Mouse (Mus musculus): Measurements from ENCODE around the gene Mxi1. TPM values are rescaled to one million over a fixed set of nuclear protein-coding genes. Genes with fewer than 3 reads are reported as not detected.

Gene Mxi1
- polyA plus RNA-seq, 1 experiment from 2014 or later, result 56.4 TPM

DNA sequence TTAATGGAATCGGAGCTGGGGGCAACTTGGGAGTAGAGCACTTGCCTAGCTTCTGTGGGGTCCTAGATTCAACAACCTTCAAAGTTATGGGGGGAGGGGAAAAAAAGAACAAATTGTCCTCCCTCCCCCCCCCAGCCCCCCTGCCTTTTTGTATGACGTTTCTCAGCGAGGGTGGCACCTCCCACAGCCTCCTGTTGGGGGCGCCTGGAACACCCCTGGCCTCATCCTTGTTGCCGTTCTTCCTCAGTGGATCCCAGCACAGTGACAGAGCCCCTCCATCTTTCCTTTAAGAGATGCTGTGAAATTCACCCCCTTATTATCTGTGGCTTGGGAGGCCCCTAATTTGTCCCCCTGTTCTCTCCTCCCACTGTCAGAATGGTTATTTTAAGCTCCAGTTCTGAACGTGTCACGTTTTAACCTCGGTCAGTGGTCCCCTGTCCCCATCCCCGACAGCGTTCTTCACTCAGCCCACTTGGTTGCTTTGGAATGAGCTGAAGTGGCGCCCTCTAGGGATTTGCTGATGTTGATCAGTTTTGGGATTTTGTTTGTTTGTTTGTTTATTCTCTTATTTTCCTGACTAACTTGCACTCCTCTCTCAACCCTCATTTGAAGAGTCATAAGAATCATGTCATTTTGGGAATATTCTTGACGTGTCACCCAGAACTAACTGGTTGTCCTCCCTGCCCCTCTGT is 92.6 kb downstream of the Mxi1 start:
- no peaks in the 10 kb centered on the region for H3K27me3 ChIP-seq (ENCODE audit: control insufficient read depth, insufficient read depth, low read length)
- WGBS, result 43% methylated on average over 12 of the region's 12 CpGs
- H3K27ac ChIP-seq (ENCODE audit: low read depth, low read length), result no peak overlapping the region
- no peaks in the 10 kb centered on the region for H3K36me3 ChIP-seq (ENCODE audit: control insufficient read depth, insufficient read depth, low read length)
- H3K4me3 ChIP-seq (ENCODE audit: low read depth, low read length), result no peak overlapping the region
- no peak for DNase-seq (ENCODE audit: low spot score)
- H3K9me3 ChIP-seq (ENCODE audit: control insufficient read depth, low read length), result no peaks in the 10 kb centered on the region
- no peaks in the 10 kb centered on the region for H3K4me1 ChIP-seq (ENCODE audit: control insufficient read depth, insufficient read depth, low read length)
- H3K4me2 ChIP-seq (ENCODE audit: low read depth), result no peak overlapping the region
- no peak overlapping the region for H3K9ac ChIP-seq (ENCODE audit: low read length)
- ATAC-seq (ENCODE audit: insufficient read depth, low FRiP score, low TSS enrichment), result no peak

DNA sequence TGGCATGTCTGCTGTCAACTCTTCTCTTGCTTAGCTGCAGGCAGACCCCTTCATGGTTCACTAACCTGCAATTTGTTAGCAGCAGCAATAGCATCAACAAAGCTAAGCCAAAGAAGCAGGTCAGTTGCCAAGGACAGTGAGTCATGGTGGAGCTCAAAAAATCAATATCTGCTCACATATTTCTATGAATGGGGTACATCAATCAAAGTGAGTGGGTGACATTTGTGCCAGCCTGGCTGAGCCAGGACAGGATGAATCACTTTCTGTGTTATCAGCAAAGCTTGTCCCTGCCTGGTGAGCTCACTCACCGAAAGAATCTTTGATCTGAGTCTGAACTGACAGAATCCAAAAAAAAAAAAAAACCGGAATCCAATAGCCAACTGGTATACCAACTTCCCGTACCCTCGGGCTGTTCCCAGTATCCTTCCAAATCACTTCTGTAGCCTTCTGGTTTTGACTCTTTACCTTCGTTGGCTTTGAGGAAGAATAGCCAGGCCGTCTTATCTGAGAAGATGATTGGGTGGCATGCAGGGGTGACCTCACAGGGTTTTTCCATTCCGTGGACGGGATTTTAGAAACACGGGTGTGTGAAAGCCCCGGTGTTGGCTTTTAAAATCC is 94.0 kb downstream of the Mxi1 start:
- no peaks in the 10 kb centered on the region for H3K27me3 ChIP-seq (ENCODE audit: control insufficient read depth, insufficient read depth, low read length)
- 93% methylated on average over 10 of the region's 10 CpGs for WGBS
- no peaks in the 10 kb centered on the region for H3K9me3 ChIP-seq (ENCODE audit: control insufficient read depth, low read length)
- no peak overlapping the region for H3K4me2 ChIP-seq (ENCODE audit: low read depth)
- no peak overlapping the region for H3K9ac ChIP-seq (ENCODE audit: low read length)
- H3K27ac ChIP-seq (ENCODE audit: low read depth, low read length), result no peak overlapping the region
- no peak overlapping the region for H3K4me3 ChIP-seq (ENCODE audit: low read depth, low read length)
- no peaks in the 10 kb centered on the region for H3K4me1 ChIP-seq (ENCODE audit: control insufficient read depth, insufficient read depth, low read length)
- ATAC-seq (ENCODE audit: insufficient read depth, low FRiP score, low TSS enrichment), result no peak
- DNase-seq (ENCODE audit: low spot score), result no peak
- no peaks in the 10 kb centered on the region for H3K36me3 ChIP-seq (ENCODE audit: control insufficient read depth, insufficient read depth, low read length)

DNA sequence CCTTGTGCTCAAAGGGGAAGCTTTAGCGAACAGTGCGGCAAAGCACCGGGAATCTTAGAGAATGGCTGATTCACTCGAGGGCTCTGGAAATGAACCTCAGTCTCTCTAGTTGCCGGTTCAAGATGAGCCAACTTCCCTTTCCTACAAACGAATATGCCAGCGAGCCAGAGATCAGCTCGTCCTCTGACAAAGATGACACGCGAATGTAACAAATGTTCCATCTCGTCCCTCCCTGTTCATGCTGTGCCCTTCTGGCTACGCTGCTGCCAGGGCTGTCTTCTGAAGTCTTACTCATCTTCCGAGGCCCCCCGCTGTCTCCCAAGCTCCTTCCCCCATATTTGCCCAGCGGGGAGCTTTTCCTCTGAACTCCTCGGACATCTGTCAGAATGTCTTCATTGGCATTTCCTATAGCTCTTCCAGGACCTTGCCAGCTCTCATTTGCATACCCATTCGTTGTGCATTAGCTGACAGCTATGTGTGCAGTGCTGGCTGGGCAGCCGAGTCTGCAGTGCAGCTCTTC is 94.6 kb downstream of the Mxi1 start:
- WGBS, result 71% methylated on average over 18 of the region's 18 CpGs
- ATAC-seq (ENCODE audit: insufficient read depth, low FRiP score, low TSS enrichment), result no peak
- no peak for DNase-seq (ENCODE audit: low spot score)

DNA sequence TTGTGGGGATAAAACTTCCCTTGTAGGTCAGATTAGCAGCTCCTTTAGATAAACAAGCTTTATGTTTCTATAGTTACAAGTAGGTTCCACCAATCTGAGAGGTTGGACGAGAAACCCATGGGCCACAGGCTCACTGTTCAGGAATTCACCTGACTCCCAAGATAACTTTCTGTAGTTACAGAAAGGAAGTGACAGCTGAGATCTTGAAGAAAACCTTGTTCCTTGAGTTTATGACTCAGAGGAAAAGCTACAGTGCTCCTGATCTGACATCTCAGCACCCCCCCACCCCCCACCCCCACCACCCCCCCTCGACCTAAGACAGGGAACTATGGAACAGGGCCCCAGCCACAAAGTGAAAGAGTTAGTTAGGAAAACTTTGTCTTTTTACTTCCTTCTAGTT is 95.5 kb downstream of the Mxi1 start:
- Histone ChIP-seq H3K4me3 (ENCODE audit: low read depth, low read length) (no peak overlapping the region), H3K36me3 (ENCODE audit: control insufficient read depth, insufficient read depth, low read length) (no peaks in the 10 kb centered on the region), H3K4me1 (ENCODE audit: control insufficient read depth, insufficient read depth, low read length) (no peaks in the 10 kb centered on the region), H3K9ac (ENCODE audit: low read length) (no peak overlapping the region), H3K27me3 (ENCODE audit: control insufficient read depth, insufficient read depth, low read length) (no peaks in the 10 kb centered on the region), H3K27ac (ENCODE audit: low read depth, low read length) (no peak overlapping the region), H3K9me3 (ENCODE audit: control insufficient read depth, low read length) (no peaks in the 10 kb centered on the region), H3K4me2 (ENCODE audit: low read depth) (no peak overlapping the region)
- ATAC-seq (ENCODE audit: insufficient read depth, low FRiP score, low TSS enrichment), result no peak
- WGBS, result 69% methylated on average over 2 of the region's 2 CpGs
- no peak for DNase-seq (ENCODE audit: low spot score)

More for the DNA sequence above, 94.6 kb downstream of the Mxi1 start:
- Histone ChIP-seq H3K9ac (ENCODE audit: low read length) (no peak overlapping the region), H3K4me3 (ENCODE audit: low read depth, low read length) (no peak overlapping the region), H3K27ac (ENCODE audit: low read depth, low read length) (no peak overlapping the region), H3K27me3 (ENCODE audit: control insufficient read depth, insufficient read depth, low read length) (no peaks in the 10 kb centered on the region), H3K36me3 (ENCODE audit: control insufficient read depth, insufficient read depth, low read length) (no peaks in the 10 kb centered on the region), H3K4me1 (ENCODE audit: control insufficient read depth, insufficient read depth, low read length) (no peaks in the 10 kb centered on the region), H3K4me2 (ENCODE audit: low read depth) (no peak overlapping the region), H3K9me3 (ENCODE audit: control insufficient read depth, low read length) (no peaks in the 10 kb centered on the region)

DNA sequence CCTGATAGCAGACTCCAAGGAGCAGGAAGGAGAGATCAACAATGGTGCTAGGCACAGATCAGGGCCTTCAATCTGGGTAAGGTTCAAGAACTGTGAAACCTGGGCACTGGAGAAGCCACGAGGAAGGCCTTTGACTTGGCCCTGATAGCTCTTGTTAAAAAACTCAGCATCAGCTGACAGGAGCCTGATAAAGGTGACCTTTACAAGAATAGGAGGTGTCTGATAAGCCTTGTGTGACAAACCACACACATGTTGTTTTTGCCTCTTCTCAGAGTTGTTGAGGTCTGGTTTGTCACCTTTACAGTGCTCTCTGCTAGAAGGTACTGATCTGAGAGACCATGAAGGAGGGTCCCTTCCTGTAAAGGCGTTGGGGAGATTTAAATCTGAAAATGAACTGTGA is 97.0 kb downstream of the Mxi1 start:
- WGBS, result 89% methylated on average over 2 of the region's 2 CpGs
- no peak for DNase-seq (ENCODE audit: low spot score)
- Histone ChIP-seq H3K9ac (ENCODE audit: low read length) (no peak overlapping the region), H3K4me3 (ENCODE audit: low read depth, low read length) (no peak overlapping the region), H3K27ac (ENCODE audit: low read depth, low read length) (no peak overlapping the region), H3K36me3 (ENCODE audit: control insufficient read depth, insufficient read depth, low read length) (no peaks in the 10 kb centered on the region), H3K4me1 (ENCODE audit: control insufficient read depth, insufficient read depth, low read length) (peaks cover 10% of the 10 kb centered on the region), H3K27me3 (ENCODE audit: control insufficient read depth, insufficient read depth, low read length) (no peaks in the 10 kb centered on the region), H3K4me2 (ENCODE audit: low read depth) (no peak overlapping the region), H3K9me3 (ENCODE audit: control insufficient read depth, low read length) (no peaks in the 10 kb centered on the region)
- ATAC-seq (ENCODE audit: insufficient read depth, low FRiP score, low TSS enrichment), result no peak

DNA sequence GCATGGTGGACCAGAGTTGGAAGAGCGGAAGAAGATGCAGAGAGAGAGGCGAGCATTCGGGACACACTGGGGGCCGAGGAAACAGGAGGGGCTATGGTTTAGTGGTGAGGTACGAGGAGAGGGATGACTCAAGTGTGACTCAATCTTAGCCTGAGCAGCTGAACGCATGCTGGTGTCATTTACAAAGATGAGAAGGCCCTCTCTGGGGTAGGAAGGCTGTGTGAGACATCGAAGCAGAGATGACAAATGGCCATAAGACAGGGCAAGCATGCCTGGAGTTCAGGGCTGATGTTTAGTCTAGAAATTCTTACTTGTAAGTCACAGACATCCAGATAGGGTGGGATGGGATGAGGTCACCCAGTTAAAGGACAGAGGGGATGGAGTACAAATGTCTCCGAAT is 98.1 kb downstream of the Mxi1 start:
- DNase-seq (ENCODE audit: low spot score), result no peak
- H3K27me3 ChIP-seq (ENCODE audit: control insufficient read depth, insufficient read depth, low read length), result no peaks in the 10 kb centered on the region
- 85% methylated on average over 8 of the region's 8 CpGs for WGBS

DNA sequence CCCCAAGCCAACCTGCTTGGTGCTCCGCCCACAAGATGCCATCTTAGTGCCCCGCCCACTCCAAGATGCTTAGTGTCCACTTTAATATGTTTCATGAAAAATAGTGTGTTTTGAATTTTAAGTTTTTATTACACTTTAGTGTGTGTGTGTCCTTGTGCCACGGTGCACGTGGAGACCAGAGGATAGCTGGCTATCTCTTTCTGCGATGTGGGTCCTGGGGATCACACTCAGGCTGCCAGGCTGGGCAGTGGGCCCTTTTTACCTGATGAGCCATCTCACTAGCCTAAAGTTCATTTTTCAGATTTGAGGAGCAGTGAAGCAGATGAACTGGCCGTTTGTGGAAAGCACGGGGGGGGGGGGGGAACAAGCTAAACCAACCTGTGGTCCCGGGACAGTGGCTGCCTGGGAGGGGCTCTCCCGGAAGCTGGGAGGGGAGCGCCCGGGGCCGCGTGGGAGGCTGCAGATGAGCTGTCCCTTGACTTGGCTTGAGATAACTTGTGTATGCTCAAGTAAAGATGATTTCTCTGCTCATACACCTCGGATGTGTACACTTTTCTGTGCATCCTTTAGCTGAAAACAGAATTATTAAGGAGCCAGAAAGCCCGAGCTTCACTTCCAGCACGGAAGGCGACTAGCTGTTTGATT is 99.5 kb downstream of the Mxi1 start:
- Histone ChIP-seq H3K36me3 (ENCODE audit: control insufficient read depth, insufficient read depth, low read length) (no peaks in the 10 kb centered on the region), H3K4me2 (ENCODE audit: low read depth) (no peak overlapping the region), H3K9ac (ENCODE audit: low read length) (no peak overlapping the region), H3K9me3 (ENCODE audit: control insufficient read depth, low read length) (no peaks in the 10 kb centered on the region), H3K27me3 (ENCODE audit: control insufficient read depth, insufficient read depth, low read length) (no peaks in the 10 kb centered on the region), H3K27ac (ENCODE audit: low read depth, low read length) (no peak overlapping the region), H3K4me1 (ENCODE audit: control insufficient read depth, insufficient read depth, low read length) (peaks cover 14% of the 10 kb centered on the region), H3K4me3 (ENCODE audit: low read depth, low read length) (no peak overlapping the region)
- WGBS, result 68% methylated on average over 17 of the region's 17 CpGs
- DNase-seq (ENCODE audit: low spot score) (no peak), ATAC-seq (ENCODE audit: insufficient read depth, low FRiP score, low TSS enrichment) (no peak)

More for the DNA sequence above, 98.1 kb downstream of the Mxi1 start:
- H3K4me1 ChIP-seq (ENCODE audit: control insufficient read depth, insufficient read depth, low read length), result peaks cover 14% of the 10 kb centered on the region
- H3K9me3 ChIP-seq (ENCODE audit: control insufficient read depth, low read length), result no peaks in the 10 kb centered on the region
- no peak overlapping the region for H3K27ac ChIP-seq (ENCODE audit: low read depth, low read length)
- ATAC-seq (ENCODE audit: insufficient read depth, low FRiP score, low TSS enrichment), result no peak
- no peak overlapping the region for H3K4me3 ChIP-seq (ENCODE audit: low read depth, low read length)
- H3K9ac ChIP-seq (ENCODE audit: low read length), result no peak overlapping the region
- no peaks in the 10 kb centered on the region for H3K36me3 ChIP-seq (ENCODE audit: control insufficient read depth, insufficient read depth, low read length)
- no peak overlapping the region for H3K4me2 ChIP-seq (ENCODE audit: low read depth)

DNA sequence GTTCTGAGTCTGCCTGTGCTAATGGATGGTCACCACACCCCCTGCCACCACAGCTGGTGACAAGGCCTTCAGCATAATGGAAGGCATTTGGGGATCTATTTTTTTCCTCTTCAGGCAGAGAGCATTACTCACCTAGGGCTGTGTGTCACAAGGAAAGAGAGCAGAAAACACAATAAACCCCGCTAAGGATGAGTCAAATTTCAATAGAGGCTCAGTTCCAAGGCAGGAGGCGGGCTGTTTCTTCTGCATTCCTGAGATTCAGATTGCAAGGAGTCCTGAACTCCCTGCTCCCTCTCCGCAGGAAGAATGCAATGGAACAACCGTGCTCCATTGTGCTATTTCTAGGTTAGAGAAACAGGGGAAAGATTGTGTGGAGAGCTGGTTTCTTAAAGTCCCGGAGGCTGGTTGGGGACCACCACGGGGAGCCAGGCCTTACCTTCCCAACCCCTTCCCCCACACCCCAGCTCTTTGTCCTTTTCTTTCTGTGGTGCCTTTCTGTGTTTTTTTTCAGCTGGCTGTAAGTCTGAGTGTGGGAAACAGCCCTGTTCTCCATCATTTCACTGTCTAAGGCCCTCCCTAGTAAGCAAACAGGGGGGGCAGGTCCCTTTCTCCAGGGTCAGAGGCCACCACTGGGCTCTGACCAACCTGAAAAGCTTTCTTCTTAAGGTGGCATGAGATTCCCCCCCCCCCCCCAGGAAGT is 102.0 kb downstream of the Mxi1 start:
- H3K36me3 ChIP-seq (ENCODE audit: control insufficient read depth, insufficient read depth, low read length), result no peaks in the 10 kb centered on the region
- ATAC-seq (ENCODE audit: insufficient read depth, low FRiP score, low TSS enrichment), result no peak
- peaks cover 14% of the 10 kb centered on the region for H3K4me1 ChIP-seq (ENCODE audit: control insufficient read depth, insufficient read depth, low read length)
- whole genome bisulfite sequencing, result 4% methylated on average over 6 of the region's 6 CpGs
- no peak overlapping the region for H3K4me2 ChIP-seq (ENCODE audit: low read depth)
- DNase-seq (ENCODE audit: low spot score), result peak; percentile 46
- H3K9ac ChIP-seq (ENCODE audit: low read length), result 0 out of 2 replicates have a peak overlapping the region, but pooled peaks have one; percentile 4
- H3K4me3 ChIP-seq (ENCODE audit: low read depth, low read length), result no peak overlapping the region
- H3K27ac ChIP-seq (ENCODE audit: low read depth, low read length), result peak overlapping the region; percentile 53; the same call in 1 of the 2 replicates
- H3K9me3 ChIP-seq (ENCODE audit: control insufficient read depth, low read length), result no peaks in the 10 kb centered on the region
- H3K27me3 ChIP-seq (ENCODE audit: control insufficient read depth, insufficient read depth, low read length), result no peaks in the 10 kb centered on the region

All from neural tube, embryonic 11.5 days (tissue).